Mouse (Mus musculus) MEL (cell line): ENCODE data around the gene H2-Eb1. TPM values are rescaled to one million over a fixed set of nuclear protein-coding genes. Genes with fewer than 3 reads are reported as not detected.

Source experiments
- DNase-seq: peaks from one replicate; pipeline ENCODE4 v3.0.0; 2011; ENCODE audit warnings: low read depth, low spot score
- H3K27ac ChIP-seq: 2 replicates; pipeline ENCODE4 v1.5.1; 2012; ENCODE audit warnings: low read depth, mild to moderate bottlenecking, control low read depth, low read length, moderate library complexity; ENCODE audit not compliant: control insufficient read depth
- H3K27me3 ChIP-seq, 2 experiments: fragments of 150-350 bp in 1 of 2; sonication (generic) in 1 of 2; 2 replicates each; pipeline ENCODE4 v1.6.1; 2012; ENCODE audit warnings: low read length in 2 of 2, mild to moderate bottlenecking in 2 of 2, improper control_type of control experiment in 1 of 2, moderate library complexity in 1 of 2; ENCODE audit not compliant: insufficient read depth in 2 of 2, control insufficient read depth in 1 of 2
- H3K36me3 ChIP-seq, 2 experiments: 2 replicates each; pipeline ENCODE4 v1.6.1; 2012 to 2014; ENCODE audit warnings: low read length in 2 of 2, improper control_type of control experiment in 1 of 2, inconsistent platforms in 1 of 2, mild to moderate bottlenecking in 1 of 2; ENCODE audit not compliant: insufficient read depth in 2 of 2, control insufficient read depth in 1 of 2
- H3K4me1 ChIP-seq, 2 experiments: fragments of 150-350 bp in 1 of 2; sonication (generic) in 1 of 2; 2 replicates each; pipeline ENCODE4 v1.6.1; 2012; ENCODE audit warnings: low read length in 2 of 2, improper control_type of control experiment in 1 of 2, mild to moderate bottlenecking in 1 of 2; ENCODE audit not compliant: insufficient read depth in 2 of 2, control insufficient read depth in 1 of 2
- H3K4me3 ChIP-seq, 2 experiments: fragments of 150-350 bp in 1 of 2; sonication (generic) in 1 of 2; 2 replicates each; pipeline ENCODE4 v1.5.1; 2012; ENCODE audit warnings: low read depth in 2 of 2, low read length in 2 of 2, mild to moderate bottlenecking in 2 of 2, moderate library complexity in 2 of 2, control low read depth in 1 of 2, improper control_type of control experiment in 1 of 2; ENCODE audit not compliant: control insufficient read depth in 1 of 2, insufficient read depth in 1 of 2
- H3K79me2 ChIP-seq: 2 replicates; pipeline ENCODE4 v1.6.1; 2012; ENCODE audit warnings: mild to moderate bottlenecking, low read length, moderate library complexity; ENCODE audit not compliant: control insufficient read depth, poor library complexity, insufficient read depth
- H3K9ac ChIP-seq: 2 replicates; pipeline ENCODE4 v1.6.1; 2012; ENCODE audit warnings: low read depth, mild to moderate bottlenecking, control low read depth, low read length, moderate library complexity; ENCODE audit not compliant: control insufficient read depth, poor library complexity, severe bottlenecking
- H3K9me3 ChIP-seq: fragments of 150-350 bp; sonication (generic); replicated peaks from 2 replicates; pipeline ENCODE4 v1.6.1; 2012; ENCODE audit warnings: mild to moderate bottlenecking, low read length, improper control_type of control experiment, moderate library complexity; ENCODE audit not compliant: insufficient read depth
- CHD1 ChIP-seq: IDR thresholded peaks from 2 replicates; pipeline ENCODE4 v1.6.1; 2012; ENCODE audit warnings: low read depth, mild to moderate bottlenecking, inconsistent platforms, low read length, improper control_type of control experiment
- E2F4 ChIP-seq: IDR thresholded peaks from 2 replicates; pipeline ENCODE4 v1.6.1; 2011; ENCODE audit warnings: low read depth, low read length, improper control_type of control experiment, borderline replicate concordance
- ELF1 ChIP-seq: IDR thresholded peaks from 2 replicates; pipeline ENCODE4 v1.6.1; 2014; ENCODE audit warnings: low read depth, mild to moderate bottlenecking, inconsistent platforms, low read length, improper control_type of control experiment, moderate library complexity
- ETS1 ChIP-seq: IDR thresholded peaks from 2 replicates; pipeline ENCODE4 v1.6.1; 2012; ENCODE audit warnings: low read depth, mild to moderate bottlenecking, inconsistent platforms, low read length, improper control_type of control experiment, moderate library complexity
- GATA1 ChIP-seq: IDR thresholded peaks from 2 replicates; pipeline ENCODE4 v1.6.1; 2011; ENCODE audit warnings: low read depth, low read length, improper control_type of control experiment
- MAFK ChIP-seq: IDR thresholded peaks from 2 replicates; pipeline ENCODE4 v1.6.1; 2011; ENCODE audit warnings: low read depth, mild to moderate bottlenecking, low read length, improper control_type of control experiment, borderline replicate concordance
- MAZ ChIP-seq: IDR thresholded peaks from 2 replicates; pipeline ENCODE4 v1.6.1; 2012; ENCODE audit warnings: low read depth, mild to moderate bottlenecking, inconsistent platforms, low read length, improper control_type of control experiment
- MEF2A ChIP-seq: IDR thresholded peaks from 2 replicates; pipeline ENCODE4 v1.6.1; 2014; ENCODE audit warnings: low read depth, mild to moderate bottlenecking, inconsistent platforms, low read length, improper control_type of control experiment; ENCODE audit not compliant: poor library complexity, insufficient replicate concordance, severe bottlenecking; ENCODE audit errors: extremely low read depth
- MXI1 ChIP-seq: IDR thresholded peaks from 2 replicates; pipeline ENCODE4 v1.6.1; 2011; ENCODE audit warnings: mild to moderate bottlenecking, low read depth, low read length, improper control_type of control experiment
- MYB ChIP-seq: IDR thresholded peaks from 2 replicates; pipeline ENCODE4 v1.6.1; 2011; ENCODE audit warnings: mild to moderate bottlenecking, low read depth, low read length, improper control_type of control experiment
- MYC ChIP-seq: IDR thresholded peaks from 2 replicates; pipeline ENCODE4 v1.6.1; 2011; ENCODE audit warnings: low read depth, mild to moderate bottlenecking, low read length, improper control_type of control experiment, moderate library complexity
- NELFE ChIP-seq: IDR thresholded peaks from 2 replicates; pipeline ENCODE4 v1.6.1; 2011; ENCODE audit warnings: low read depth, low read length, improper control_type of control experiment
- POLR2AphosphoS2 ChIP-seq: IDR thresholded peaks from 2 replicates; pipeline ENCODE4 v1.6.1; 2011; ENCODE audit warnings: low read length, improper control_type of control experiment
- SMC3 ChIP-seq: IDR thresholded peaks from 2 replicates; pipeline ENCODE4 v1.6.1; 2011; ENCODE audit warnings: low read depth, low read length, improper control_type of control experiment
- TCF12 ChIP-seq: IDR thresholded peaks from 2 replicates; pipeline ENCODE4 v1.6.1; 2014; ENCODE audit warnings: low read depth, mild to moderate bottlenecking, inconsistent platforms, low read length, improper control_type of control experiment, moderate library complexity
- ZMIZ1 ChIP-seq: IDR thresholded peaks from 2 replicates; pipeline ENCODE4 v1.6.1; 2012; ENCODE audit warnings: low read depth, mild to moderate bottlenecking, inconsistent platforms, low read length, improper control_type of control experiment, moderate library complexity
- polyA plus RNA-seq, 2 experiments: library from polyadenylated mRNA; stranded (reverse) in 1 of 2; unstranded in 1 of 2; fragments of >175 nt in 1 of 2; fragments of >200 nt in 1 of 2; gene quantifications; 2 replicates each; pipeline versions ENCODE4 v1.2.1 to v1.2.4; 2012; ENCODE audit warnings: low replicate concordance in 2 of 2, low read depth in 1 of 2; ENCODE audit not compliant: insufficient read length in 2 of 2, insufficient read depth in 1 of 2, missing spikeins in 1 of 2
- total RNA-seq: library from RNA; depleted of rRNA; stranded (reverse); fragments of 300-350 nt; gene quantifications from 2 replicates; pipeline ENCODE4 v1.2.3, GENCODE M21; 2012

H2-Eb1 gene
- total and polyA plus RNA-seq, 3 experiments: 0.07 to 0.15 TPM; not detected in 1

- no peak for TF ChIP-seq NELFE
These were observed 12.1 kb upstream of the H2-Eb1 start (continued) for GRCm38 (mm10) chr17:34293533-34293932.

GRCm38 (mm10) chr17:34294249-34294648 is 11.4 kb upstream of the H2-Eb1 start:
- TF ChIP-seq MXI1: no peak
- TF ChIP-seq ETS1: no peak
- no peak for TF ChIP-seq ELF1
- TF ChIP-seq GATA1: no peak
- TF ChIP-seq ZMIZ1: no peak
- H3K4me3 ChIP-seq: no peak overlapping the region
- H3K36me3 ChIP-seq: no peaks in the 10 kb centered on the region; a peak in 1 of 4 replicates
- no peak overlapping the region for H3K9ac ChIP-seq
- H3K9me3 ChIP-seq: no peaks in the 10 kb centered on the region
- peaks cover 3 to 5% of the 10 kb centered on the region in 2 experiments for H3K27me3 ChIP-seq
- no peaks in the 10 kb centered on the region for H3K79me2 ChIP-seq
- DNase-seq: no peak
- H3K4me1 ChIP-seq: peaks cover 0 to 6% of the 10 kb centered on the region in 2 experiments; a peak in 2 of 4 replicates
- no peak overlapping the region for H3K27ac ChIP-seq

GRCm38 (mm10) chr17:34295307-34295706 is 10.4 kb upstream of the H2-Eb1 start:
- TF ChIP-seq MEF2A (no peak), MYC (no peak), MAZ (no peak), POLR2AphosphoS2 (no peak), SMC3 (no peak), TCF12 (no peak), E2F4 (no peak), MAFK (no peak), MYB (no peak), CHD1 (no peak)
- Histone ChIP-seq H3K79me2 (no peaks in the 10 kb centered on the region), H3K27me3 (peaks cover 3 to 5% of the 10 kb centered on the region in 2 experiments), H3K36me3 (no peaks in the 10 kb centered on the region; a peak in 1 of 4 replicates), H3K27ac (no peak overlapping the region), H3K4me3 (no peak overlapping the region), H3K4me1 (peaks cover 0 to 6% of the 10 kb centered on the region in 2 experiments; a peak in 2 of 4 replicates), H3K9ac (no peak overlapping the region), H3K9me3 (no peaks in the 10 kb centered on the region)
- no peak for DNase-seq
